Mouse (Mus musculus) stomach, embryonic 16.5 days (tissue): ENCODE measurements at regions not wholly inside any gene's neighbourhood (a gene's known extent, or its start where the extent isn't known, plus 50 kb on each side); places are given as distances from the start of the nearest gene placed in this dataset.

ENCODE experiments used
- ATAC-seq: fragments of 200-750 bp; cut with Nextera tagmentation; 2 replicates; pipeline ENCODE4 v1.8.0; 2017; ENCODE audit warnings: moderate number of reproducible peaks, moderate TSS enrichment; ENCODE audit not compliant: insufficient read depth, low FRiP score
- H3K27ac ChIP-seq: fragments of 300-500 bp; sonication (generic); 2 replicates; pipeline ENCODE4 v1.5.1; 2014; ENCODE audit warnings: low read length
- H3K27me3 ChIP-seq: fragments of 300-500 bp; sonication (generic); 2 replicates; pipeline ENCODE4 v1.6.1; 2014; ENCODE audit warnings: low read length, control low read depth, mixed read lengths; ENCODE audit not compliant: control insufficient read depth, insufficient read depth
- H3K36me3 ChIP-seq: fragments of 300-500 bp; sonication (generic); 2 replicates; pipeline ENCODE4 v1.6.1; 2014; ENCODE audit warnings: low read length; ENCODE audit not compliant: control insufficient read depth, insufficient read depth
- H3K4me1 ChIP-seq: fragments of 300-500 bp; sonication (generic); 2 replicates; pipeline ENCODE4 v1.6.1; 2014; ENCODE audit warnings: low read length, control low read depth, mixed read lengths; ENCODE audit not compliant: control insufficient read depth, insufficient read depth
- H3K4me2 ChIP-seq: fragments of 300-500 bp; sonication (generic); 2 replicates; pipeline ENCODE4 v1.6.1; 2014; ENCODE audit warnings: low read depth, low read length, mixed read lengths
- H3K4me3 ChIP-seq: fragments of 300-500 bp; sonication (generic); replicated peaks from 2 replicates; pipeline ENCODE4 v1.5.1; 2014; ENCODE audit warnings: mild to moderate bottlenecking, low read length
- H3K9ac ChIP-seq: fragments of 300-500 bp; sonication (generic); 2 replicates; pipeline ENCODE4 v1.6.1; 2014; ENCODE audit warnings: low read length
- H3K9me3 ChIP-seq: fragments of 300-500 bp; sonication (generic); replicated peaks from 2 replicates; pipeline ENCODE4 v1.6.1; 2016; ENCODE audit warnings: low read length, control low read depth; ENCODE audit not compliant: control insufficient read depth
- WGBS: fragments of 180-500 bp; shearing (Covaris S2); extraction: QIAGEN DNeasy Blood & Tissue Kit; methylation state at CpG from one replicate; pipeline ENCODE4 v1.1.7; 2014; 5-methylcytosine and 5-hydroxymethylcytosine counted together

DNA sequence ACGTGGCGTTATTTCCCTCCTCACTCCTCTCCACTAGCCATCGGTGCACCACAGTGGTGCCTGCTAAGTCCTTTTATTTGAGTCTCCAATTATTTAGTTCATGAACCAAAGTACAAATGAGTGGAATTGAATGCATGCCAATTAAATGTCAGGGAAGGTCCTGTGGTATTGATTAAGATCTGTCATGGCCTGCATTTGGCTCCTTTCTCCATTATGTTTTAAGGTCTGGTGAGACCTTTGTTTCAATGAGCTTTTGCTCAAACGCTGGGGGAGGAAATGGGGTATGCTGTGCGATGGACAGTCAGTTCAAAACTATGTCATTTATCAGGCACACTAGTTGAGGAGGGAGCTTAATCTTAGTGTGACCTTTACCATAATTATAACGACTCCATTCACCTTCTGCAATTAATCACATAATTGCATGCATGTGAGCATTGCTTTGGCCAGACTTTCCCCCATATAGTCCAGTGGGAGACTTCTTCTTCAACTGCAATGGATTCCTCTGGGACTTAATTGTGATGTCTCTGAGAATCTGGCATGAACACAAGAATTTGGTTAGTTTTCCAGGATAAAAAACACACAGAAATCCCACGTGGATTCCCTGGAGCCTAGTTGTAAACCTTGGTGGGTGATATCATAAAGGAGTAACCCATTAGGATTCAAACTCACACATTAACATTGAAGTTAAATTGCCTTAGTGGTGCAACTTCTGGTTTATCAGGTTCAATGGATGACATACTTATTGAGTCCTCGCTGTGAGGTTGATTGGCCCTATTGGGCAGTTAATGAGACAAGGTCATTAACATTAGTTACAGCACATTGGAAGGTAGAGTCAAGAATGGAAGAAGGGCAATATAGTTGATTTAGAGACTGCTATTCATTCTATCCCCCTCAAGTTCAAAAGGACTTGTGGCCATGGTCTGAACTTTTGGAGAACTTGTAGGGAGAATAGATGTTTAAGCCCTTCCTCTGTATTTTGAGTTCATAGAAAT, 130.7 kb upstream of the Tars start:
- no peak for ATAC-seq
- no peaks in the 10 kb centered on the region for H3K36me3 ChIP-seq
- WGBS: 54% methylated on average over 8 of the region's 8 CpGs
- no peaks in the 10 kb centered on the region for H3K4me1 ChIP-seq
- H3K4me3 ChIP-seq: no peak overlapping the region
- H3K27me3 ChIP-seq: no peaks in the 10 kb centered on the region
- H3K4me2 ChIP-seq: no peak overlapping the region
- H3K27ac ChIP-seq: no peak overlapping the region
- no peaks in the 10 kb centered on the region for H3K9me3 ChIP-seq
- no peak overlapping the region for H3K9ac ChIP-seq

GRCm38 (mm10) chr15:11524337-11525106, 125.1 kb upstream of the Tars start:
- Histone ChIP-seq H3K4me1 (no peaks in the 10 kb centered on the region), H3K4me3 (no peak overlapping the region), H3K4me2 (no peak overlapping the region), H3K27ac (no peak overlapping the region), H3K36me3 (no peaks in the 10 kb centered on the region), H3K9me3 (no peaks in the 10 kb centered on the region), H3K9ac (no peak overlapping the region), H3K27me3 (no peaks in the 10 kb centered on the region)
- ATAC-seq: no peak
- 80% methylated on average over 5 of the region's 5 CpGs for WGBS

- no peaks in the 10 kb centered on the region for H3K27me3 ChIP-seq
- H3K4me1 ChIP-seq: no peaks in the 10 kb centered on the region
- no peak overlapping the region for H3K9ac ChIP-seq
- no peak overlapping the region for H3K4me3 ChIP-seq
- H3K27ac ChIP-seq: no peak overlapping the region
- no peaks in the 10 kb centered on the region for H3K9me3 ChIP-seq
- ATAC-seq: no peak
- H3K4me2 ChIP-seq: no peak overlapping the region
- H3K36me3 ChIP-seq: no peaks in the 10 kb centered on the region
These were observed 119.1 kb upstream of the Tars start for GRCm38 (mm10) chr15:11518565-11518964.

GRCm38 (mm10) chr15:11517892-11518291, 118.4 kb upstream of the Tars start:
- no peak for ATAC-seq
- Histone ChIP-seq H3K4me1 (no peaks in the 10 kb centered on the region), H3K4me3 (no peak overlapping the region), H3K27ac (no peak overlapping the region), H3K4me2 (no peak overlapping the region), H3K36me3 (no peaks in the 10 kb centered on the region), H3K27me3 (no peaks in the 10 kb centered on the region), H3K9me3 (no peaks in the 10 kb centered on the region), H3K9ac (no peak overlapping the region)
- 74% methylated on average over 3 of the region's 3 CpGs for WGBS

GRCm38 (mm10) chr15:11505076-11505639, 105.7 kb upstream of the Tars start:
- no peaks in the 10 kb centered on the region for H3K27me3 ChIP-seq
- no peaks in the 10 kb centered on the region for H3K4me1 ChIP-seq
- no peak overlapping the region for H3K9ac ChIP-seq
- H3K36me3 ChIP-seq: no peaks in the 10 kb centered on the region
- H3K27ac ChIP-seq: no peak overlapping the region
- 28% methylated on average over 4 of the region's 4 CpGs for WGBS
- H3K9me3 ChIP-seq: no peaks in the 10 kb centered on the region
- no peak for ATAC-seq
- H3K4me3 ChIP-seq: no peak overlapping the region
- no peak overlapping the region for H3K4me2 ChIP-seq

- Histone ChIP-seq H3K9me3 (no peaks in the 10 kb centered on the region), H3K4me3 (no peak overlapping the region), H3K9ac (no peak overlapping the region), H3K27me3 (no peaks in the 10 kb centered on the region), H3K36me3 (no peaks in the 10 kb centered on the region), H3K4me2 (no peak overlapping the region), H3K27ac (no peak overlapping the region), H3K4me1 (no peaks in the 10 kb centered on the region)
- 86% methylated on average over 2 of the region's 2 CpGs for WGBS
- no peak for ATAC-seq
These were observed 97.0 kb upstream of the Tars start for GRCm38 (mm10) chr15:11496436-11496835.

DNA sequence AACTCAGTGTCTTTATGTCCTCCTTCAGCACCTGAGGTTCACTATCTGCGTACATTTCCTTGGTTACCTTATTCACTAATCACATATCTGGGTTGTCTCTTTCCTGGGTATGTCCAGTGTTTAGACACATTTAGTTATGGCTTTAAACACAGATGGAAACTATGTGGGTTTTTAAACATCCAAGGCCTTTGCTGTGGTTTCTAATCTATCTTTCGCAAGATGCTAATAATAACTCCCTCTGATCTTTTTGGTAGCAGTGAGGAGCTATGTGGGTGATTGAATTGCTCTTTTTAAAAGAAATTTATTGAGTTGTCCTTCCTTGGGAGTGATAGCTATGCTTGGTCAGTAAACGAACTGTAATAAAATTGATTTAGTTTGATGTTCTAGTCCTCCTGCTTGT, 89.7 kb upstream of the Tars start:
- WGBS: 64% methylated on average over 3 of the region's 3 CpGs
- H3K4me2 ChIP-seq: no peak overlapping the region

DNA sequence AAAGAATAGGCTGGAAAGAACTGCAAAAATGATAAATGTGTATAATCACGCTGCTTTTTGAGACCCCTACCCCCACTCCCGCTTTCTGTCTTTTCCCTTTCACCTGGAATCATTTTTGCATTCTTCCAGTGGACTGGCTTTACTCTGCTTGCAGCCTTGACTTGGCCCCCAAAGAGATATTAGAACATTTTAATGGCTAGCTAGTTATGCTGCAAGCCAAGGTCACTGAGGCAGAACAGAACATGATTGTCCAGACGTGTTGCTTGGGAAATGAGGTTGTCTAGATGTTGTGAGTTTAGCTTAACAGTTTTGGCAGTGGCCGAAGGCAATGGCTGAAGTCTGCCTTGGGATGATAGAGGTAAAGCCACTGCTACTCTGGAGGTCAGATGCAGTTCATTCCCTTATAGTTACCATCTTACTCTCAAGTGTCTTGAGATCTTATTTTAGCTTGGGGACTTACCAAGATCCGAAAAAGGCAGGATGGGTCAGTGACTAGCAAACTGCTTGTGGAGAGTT, 87.9 kb upstream of the Tars start:
- no peak overlapping the region for H3K27ac ChIP-seq
- no peak for ATAC-seq
- WGBS: 77% methylated on average over 5 of the region's 5 CpGs

More for the DNA sequence above, 89.7 kb upstream of the Tars start:
- Histone ChIP-seq H3K27me3 (no peaks in the 10 kb centered on the region), H3K4me3 (no peak overlapping the region), H3K4me1 (0 out of 2 replicates have a peak, but pooled peaks cover 4% of the 10 kb centered on the region), H3K27ac (no peak overlapping the region), H3K36me3 (no peaks in the 10 kb centered on the region), H3K9ac (no peak overlapping the region), H3K9me3 (no peaks in the 10 kb centered on the region)
- no peak for ATAC-seq

DNA sequence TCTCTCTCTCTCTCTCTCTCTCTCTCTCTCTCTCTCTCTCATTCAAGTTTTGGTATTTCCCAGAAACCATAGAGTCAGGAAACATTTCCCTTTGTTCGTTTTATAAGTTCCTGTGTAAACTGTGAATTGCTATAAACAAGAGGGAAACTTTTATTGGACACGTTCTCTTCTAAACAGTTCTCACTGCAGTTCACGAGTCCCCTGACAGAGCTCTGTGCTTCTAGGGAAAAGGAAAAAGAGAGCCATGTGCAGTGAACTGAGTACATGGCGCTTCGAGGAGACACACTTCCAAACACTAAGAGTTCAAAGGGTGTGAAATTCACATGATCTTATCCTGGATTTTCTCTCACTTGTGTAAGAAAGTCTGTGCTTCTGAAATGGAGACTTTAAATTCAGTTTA, 84.5 kb upstream of the Tars start:
- no peak overlapping the region for H3K4me3 ChIP-seq
- H3K9me3 ChIP-seq: no peaks in the 10 kb centered on the region
- no peaks in the 10 kb centered on the region for H3K36me3 ChIP-seq
- no peaks in the 10 kb centered on the region for H3K27me3 ChIP-seq
- WGBS: 57% methylated on average over 5 of the region's 5 CpGs
- no peak overlapping the region for H3K4me2 ChIP-seq
- no peak for ATAC-seq
- no peaks in the 10 kb centered on the region for H3K4me1 ChIP-seq
- no peak overlapping the region for H3K9ac ChIP-seq
- H3K27ac ChIP-seq: no peak overlapping the region

More for the DNA sequence above, 87.9 kb upstream of the Tars start:
- H3K4me2 ChIP-seq: no peak overlapping the region
- H3K27me3 ChIP-seq: no peaks in the 10 kb centered on the region
- H3K9me3 ChIP-seq: no peaks in the 10 kb centered on the region
- H3K36me3 ChIP-seq: no peaks in the 10 kb centered on the region
- 0 out of 2 replicates have a peak, but pooled peaks cover 4% of the 10 kb centered on the region for H3K4me1 ChIP-seq
- no peak overlapping the region for H3K9ac ChIP-seq
- no peak overlapping the region for H3K4me3 ChIP-seq
